Comparison of ENCODE assay signal across 8 mouse cellular contexts in genomic region chr2:32874951-32875674, GRCm38 (mm10). TPM values are rescaled to one million over a fixed set of nuclear protein-coding genes. Genes with fewer than 3 reads are reported as not detected.
A peak's percentile ranks its signal among the peaks of the same experiment; 100 is the strongest.
DNase-seq lines count a peak whose midpoint lies in the region; ATAC-seq lines count a peak whose summit lies in the region.

No protein-coding gene starts in this region.

- H3K36me3 ChIP-seq in erythroblast, embryonic 14.5 days (ENCODE audit: control insufficient read depth), result no peaks in the 10 kb centered on the region
- H3K36me3 ChIP-seq in hindbrain, embryonic 14.5 days (replicated peaks; ENCODE audit: control insufficient read depth, insufficient read depth), result no peaks in the 10 kb centered on the region

- H3K4me3 ChIP-seq in erythroblast, embryonic 14.5 days (replicated peaks), result peak overlapping the region; percentile 69
- H3K4me3 ChIP-seq in hindbrain, embryonic 14.5 days (replicated peaks; ENCODE audit: low read length), result peak overlapping the region; percentile 94

- H3K27me3 ChIP-seq in erythroblast, embryonic 14.5 days (ENCODE audit: control insufficient read depth), result peaks cover 32% of the 10 kb centered on the region
- H3K27me3 ChIP-seq in hindbrain, embryonic 14.5 days (ENCODE audit: control insufficient read depth, insufficient read depth, low read length), result no peaks in the 10 kb centered on the region

- peaks cover 37% of the 10 kb centered on the region for H3K4me1 ChIP-seq in erythroblast, embryonic 14.5 days (ENCODE audit: control insufficient read depth)
- peaks cover 46% of the 10 kb centered on the region for H3K4me1 ChIP-seq in hindbrain, embryonic 14.5 days (replicated peaks; ENCODE audit: control insufficient read depth, insufficient read depth, low read length)

- peak; percentile 48 for DNase-seq in adipocyte (ENCODE audit: low spot score)
- peak; percentile 42 for DNase-seq in hindbrain, embryonic 14.5 days (ENCODE audit: low spot score)
- peak; percentile 64 for DNase-seq in lung, postnatal 36 days
- no peak for DNase-seq in urinary bladder, adult 2 months (ENCODE audit: low spot score)
- DNase-seq in adrenal gland, adult 2 months, result no peak
- no peak for DNase-seq in adrenal gland, postnatal 4 days (ENCODE audit: low spot score in 2 of 2)

- peak overlapping the region; percentile 97 for H3K4me2 ChIP-seq in hindbrain, embryonic 14.5 days (replicated peaks)

- H3K27ac ChIP-seq in hindbrain, embryonic 14.5 days, result peak overlapping the region; percentile 97

- ATAC-seq in erythroblast, adult 5-6 weeks (replicated peaks; ENCODE audit: low FRiP score, poor library complexity, severe bottlenecking), result no peak
- 0 out of 2 replicates have a peak, but pooled peaks have one; percentile 5 for ATAC-seq in hindbrain, embryonic 14.5 days (ENCODE audit: low FRiP score)

- peak overlapping the region; percentile 96 for H3K9ac ChIP-seq in hindbrain, embryonic 14.5 days

- 9% methylated on average over 15 of the region's 15 CpGs for WGBS in hindbrain, embryonic 14.5 days

- no peaks in the 10 kb centered on the region for H3K9me3 ChIP-seq in erythroblast, embryonic 14.5 days (ENCODE audit: control insufficient read depth, low read length)
- no peaks in the 10 kb centered on the region for H3K9me3 ChIP-seq in hindbrain, embryonic 14.5 days (ENCODE audit: control insufficient read depth, low read length)

RNA-seq across cellular contexts. Expression of gene Fam129b, which starts 0.8 kb away (rescaled TPM):
- 0.11 and 0.13 TPM in 2 replicates for polyA plus RNA-seq in erythroblast, embryonic 14.5 days (2012)
- total RNA-seq in erythroblast, adult 5-6 weeks (2015; ENCODE audit: low replicate concordance), result 3.1 and 5.8 TPM in 2 replicates
- total RNA-seq in erythroblast, adult 5-6 weeks (2017; ENCODE audit: low replicate concordance), result 2.6 and 5.6 TPM in 2 replicates
- polyA plus RNA-seq in hindbrain, embryonic 14.5 days (2014; fragmentation: Nextera tagmentation; extraction: Ambion mirVana), result 16.8 and 19.4 TPM in 2 replicates
- 99.6 and 102 TPM in 2 replicates for polyA plus RNA-seq in urinary bladder, adult 2 months (2012; rRNA removed)
- total RNA-seq in adrenal gland, adult 2 months (2021), result 10 to 100 TPM; 14.8 to 27.4 TPM
- polyA plus RNA-seq in adrenal gland, adult 2 months (2012; rRNA removed), result 20.1 and 21.6 TPM in 2 replicates
- total RNA-seq in adrenal gland, postnatal 4 days (2021), result 10 to 100 TPM; 30.8 to 35.5 TPM

RNA-seq across cellular contexts. Expression of gene Stxbp1, which starts 28.1 kb away (rescaled TPM):
- polyA plus RNA-seq in erythroblast, embryonic 14.5 days (2012), result 0.02 and 0.03 TPM in 2 replicates
- total RNA-seq in erythroblast, adult 5-6 weeks (2015; ENCODE audit: low replicate concordance), result 0.96 and 1.3 TPM in 2 replicates
- 0.34 and 0.56 TPM in 2 replicates for total RNA-seq in erythroblast, adult 5-6 weeks (2017; ENCODE audit: low replicate concordance)
- polyA plus RNA-seq in hindbrain, embryonic 14.5 days (2014; fragmentation: Nextera tagmentation; extraction: Ambion mirVana), result 275 and 317 TPM in 2 replicates
- polyA plus RNA-seq in urinary bladder, adult 2 months (2012; rRNA removed), result 15.8 and 19.8 TPM in 2 replicates
- 10 to 100 TPM; 19.3 to 29.5 TPM for total RNA-seq in adrenal gland, adult 2 months (2021)
- polyA plus RNA-seq in adrenal gland, adult 2 months (2012; rRNA removed), result 8.0 and 8.1 TPM in 2 replicates
- total RNA-seq in adrenal gland, postnatal 4 days (2021), result 10 to 100 TPM; 42.5 to 48.7 TPM

Comparison
In these comparisons a context has a peak if more than half of its experiments do, and no peak if none do; other contexts are left out.
1. DNase-seq: peak in adipocyte (single experiment), hindbrain, embryonic 14.5 days (single experiment) and lung, postnatal 36 days (single experiment); none in urinary bladder, adult 2 months (single experiment), adrenal gland, adult 2 months (single experiment) and adrenal gland, postnatal 4 days (0 of 2).
2. RNA of gene Fam129b, which starts 0.8 kb away (polyA plus RNA-seq): 99.6 to 102 TPM in urinary bladder, adult 2 months, 20.1 to 21.6 TPM in adrenal gland, adult 2 months and 16.8 to 19.4 TPM in hindbrain, embryonic 14.5 days; 0.11 to 0.13 TPM in erythroblast, embryonic 14.5 days; every median in the first group is over 10 times any median in the second.
3. RNA of gene Stxbp1, which starts 28.1 kb away (polyA plus RNA-seq): 275 to 317 TPM in hindbrain, embryonic 14.5 days; 15.8 to 19.8 TPM in urinary bladder, adult 2 months, 8.0 to 8.1 TPM in adrenal gland, adult 2 months and 0.02 to 0.03 TPM in erythroblast, embryonic 14.5 days; every median in the first group is over 10 times any median in the second.